Mouse (Mus musculus): ENCODE data around the gene Olfr530.

The Olfr530 gene

DNA sequence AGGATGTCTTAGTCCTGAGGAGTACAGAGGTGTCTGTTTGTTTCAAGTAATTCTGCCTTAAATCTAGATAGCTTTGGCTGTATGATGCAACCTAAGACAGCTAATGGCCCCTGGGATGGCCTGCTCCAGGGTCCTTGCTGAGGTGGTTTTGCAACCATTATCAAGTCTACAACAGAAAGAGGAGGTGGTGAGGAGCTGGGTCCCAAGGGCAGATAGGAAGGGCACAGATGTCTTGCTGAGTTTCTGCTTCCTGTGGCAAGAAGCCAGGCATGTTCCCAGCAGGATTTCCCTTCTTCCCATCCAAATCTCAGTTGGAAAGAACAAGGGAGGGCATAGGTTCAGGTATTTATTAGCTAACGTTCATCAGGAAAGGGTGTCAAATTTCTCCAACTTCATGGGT is at the start of gene Olfr530:
Olfr530 (minus strand) TSS at position 101 of the 400 bp plus-strand sequence.
- no peak for DNase-seq (ENCODE audit: low spot score in 2 of 2)

DNA sequence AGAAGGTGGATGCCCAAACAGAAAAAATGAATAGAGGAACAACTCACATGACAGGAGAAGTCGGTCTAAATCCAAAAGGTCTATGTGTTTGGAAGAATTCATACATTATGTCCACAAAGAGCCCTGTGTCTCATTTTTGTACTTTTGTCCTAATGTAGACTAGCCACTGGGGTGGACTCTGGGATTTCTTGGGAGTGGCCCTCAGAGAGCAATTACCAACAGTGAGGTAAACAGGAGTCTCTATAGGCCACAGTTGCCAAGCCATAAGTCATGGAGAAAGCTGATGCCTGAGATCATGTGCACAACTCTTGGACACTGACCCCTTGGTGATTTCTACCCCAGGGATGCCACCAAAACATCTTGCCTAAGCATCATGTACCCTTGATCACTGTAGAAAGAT is 45.4 kb upstream of the Olfr530 start, which contains the start of gene Olfr532:
Olfr532 (minus strand) TSS at position 101 of the 400 bp plus-strand sequence.
- DNase-seq (ENCODE audit: low spot score in 2 of 2), result no peak

GRCm38 (mm10) chr7:140402818-140403217 is 26.7 kb upstream of the Olfr530 start, which contains the start of gene Olfr531:
Olfr531 (minus strand) TSS chr7:140402918.
- no peak for DNase-seq (ENCODE audit: low spot score in 2 of 2)

DNA sequence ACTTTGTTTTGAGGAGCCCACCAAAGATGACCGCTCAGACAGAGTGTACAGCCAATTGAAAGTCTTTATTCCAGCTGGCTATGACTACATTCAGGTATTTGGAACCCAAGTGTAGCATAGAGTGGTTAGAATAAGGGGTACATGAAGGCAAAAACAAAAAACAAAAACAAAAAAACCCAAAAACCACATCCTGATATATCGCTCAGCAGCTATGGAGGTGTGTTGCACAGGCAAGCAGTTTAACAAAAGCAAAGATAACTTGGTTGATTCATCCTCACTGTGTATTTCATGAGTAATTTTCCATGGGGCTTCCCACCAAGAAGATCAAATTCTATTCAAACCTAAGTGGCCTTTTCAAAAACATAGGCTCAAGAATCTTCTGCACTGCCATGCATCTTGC is 780 bp upstream of the Olfr530 start:
- DNase-seq (ENCODE audit: low spot score in 2 of 2), result no peak

GRCm38 (mm10) chr7:140374300-140374699 is 1.8 kb downstream of the Olfr530 start:
- DNase-seq (ENCODE audit: low spot score in 2 of 2), result no peak

- no peak for DNase-seq (ENCODE audit: low spot score in 2 of 2)
Observed at GRCm38 (mm10) chr7:140361571-140361970, 14.6 kb downstream of the Olfr530 start, which contains the start of gene Olfr60. Olfr60 (minus strand) TSS chr7:140361671.

DNA sequence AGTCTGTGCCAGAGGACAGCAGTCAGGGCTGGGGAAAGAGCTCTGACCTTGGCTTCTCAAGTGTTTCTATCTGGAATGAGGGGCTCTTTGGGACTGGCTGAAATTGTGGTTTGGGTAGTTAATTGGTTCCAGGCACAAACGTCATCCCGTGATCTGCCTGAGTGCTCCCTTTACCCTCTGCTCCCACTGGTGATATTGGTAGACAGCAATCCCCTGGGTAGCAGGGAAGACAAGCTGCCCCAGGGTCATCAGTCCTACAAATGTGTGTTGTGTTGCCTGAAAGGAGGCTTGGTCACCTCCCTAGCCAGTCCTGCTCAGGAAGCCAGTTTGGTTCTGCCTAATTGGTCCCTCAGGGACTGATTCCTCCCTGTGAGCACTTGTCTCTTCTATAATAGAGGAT is 42.4 kb downstream of the Olfr530 start, which contains the start of gene Olfr527:
Olfr527 (plus strand) TSS at position 301 of the 400 bp plus-strand sequence.
- no peak for DNase-seq (ENCODE audit: low spot score in 2 of 2)

DNA sequence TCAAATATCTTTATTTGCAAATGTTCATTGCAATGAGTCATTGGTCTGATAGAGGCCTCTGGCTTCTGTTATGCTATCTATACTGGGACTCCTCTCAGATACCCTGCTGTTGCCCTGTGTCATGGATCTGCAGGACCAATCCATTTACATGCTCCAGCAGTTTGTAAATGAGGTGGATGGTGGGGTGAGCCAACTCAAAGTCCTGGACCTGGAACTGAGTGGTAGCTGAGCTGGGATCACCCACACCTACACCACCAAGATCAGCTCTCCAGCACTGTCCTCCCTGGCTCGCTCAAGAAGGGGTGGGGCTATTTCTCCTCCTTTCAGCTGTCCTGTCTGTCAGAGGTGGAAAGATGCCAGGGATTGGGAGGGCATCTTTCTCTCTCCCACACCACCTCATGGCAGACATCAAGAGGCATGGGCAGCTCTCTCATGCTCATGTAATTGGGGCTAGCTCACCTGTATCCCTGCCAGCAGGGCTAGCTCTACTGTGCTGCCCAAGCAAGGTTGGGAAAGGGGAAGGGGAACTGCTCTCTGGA is 46.3 kb downstream of the Olfr530 start:
- DNase-seq (ENCODE audit: low spot score in 2 of 2), result no peak
